Mouse (Mus musculus): ENCODE results near the gene Rps2. TPM values are rescaled to one million over a fixed set of nuclear protein-coding genes. Genes with fewer than 3 reads are reported as not detected.

Rps2 gene
- polyA plus RNA-seq, 1 experiment from 2014 or later = 771 TPM

DNA sequence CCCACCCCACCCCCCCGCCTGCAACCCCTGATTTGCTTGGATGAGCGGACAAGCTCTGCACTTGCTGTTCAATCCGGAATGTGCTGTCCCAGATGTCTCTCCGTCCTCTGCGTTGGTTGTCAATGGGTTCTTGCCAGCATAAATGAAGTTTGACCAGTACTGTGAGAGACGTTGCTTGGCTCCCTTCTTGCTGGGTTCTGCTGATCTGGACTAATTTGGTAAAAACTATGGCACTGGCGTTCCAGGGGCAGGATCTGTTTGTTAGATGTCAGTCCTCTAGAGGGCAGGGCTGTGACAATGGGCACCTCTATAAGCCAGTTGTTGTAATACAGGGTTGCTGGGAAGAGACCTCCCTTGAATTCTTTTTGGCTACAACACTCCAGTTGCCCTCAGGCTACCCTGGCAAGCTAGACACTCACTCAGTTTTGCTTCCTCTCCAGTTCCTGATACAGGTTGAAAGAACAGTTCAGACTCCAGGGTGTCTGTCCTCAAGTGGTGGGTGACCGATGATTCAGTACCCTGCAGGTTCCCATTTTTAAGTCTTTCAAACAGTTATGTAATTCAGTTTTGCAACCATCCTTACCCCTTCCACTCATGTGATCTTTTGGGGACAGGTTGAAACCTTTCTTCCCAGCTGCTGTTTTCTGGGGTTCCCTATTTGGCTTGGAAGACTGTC lies 19.4 kb downstream of the Rps2 start:
- 24% methylated on average over 8 of the region's 8 CpGs for WGBS
- peaks cover 15% of the 10 kb centered on the region for H3K4me1 ChIP-seq (replicated peaks)
- H3K36me3 ChIP-seq = no peaks in the 10 kb centered on the region
- H3K27ac ChIP-seq = no peak overlapping the region
- peak overlapping the region; percentile 57; the same call in 1 of the 2 replicates for H3K9ac ChIP-seq (replicated peaks)
- H3K4me2 ChIP-seq (replicated peaks) = peak overlapping the region; percentile 81
- H3K9me3 ChIP-seq = no peaks in the 10 kb centered on the region
- ATAC-seq = no peak
- H3K27me3 ChIP-seq = peaks cover 7% of the 10 kb centered on the region; the same call in 1 of the 2 replicates
- peak overlapping the region; percentile 52 for H3K4me3 ChIP-seq (replicated peaks)

DNA sequence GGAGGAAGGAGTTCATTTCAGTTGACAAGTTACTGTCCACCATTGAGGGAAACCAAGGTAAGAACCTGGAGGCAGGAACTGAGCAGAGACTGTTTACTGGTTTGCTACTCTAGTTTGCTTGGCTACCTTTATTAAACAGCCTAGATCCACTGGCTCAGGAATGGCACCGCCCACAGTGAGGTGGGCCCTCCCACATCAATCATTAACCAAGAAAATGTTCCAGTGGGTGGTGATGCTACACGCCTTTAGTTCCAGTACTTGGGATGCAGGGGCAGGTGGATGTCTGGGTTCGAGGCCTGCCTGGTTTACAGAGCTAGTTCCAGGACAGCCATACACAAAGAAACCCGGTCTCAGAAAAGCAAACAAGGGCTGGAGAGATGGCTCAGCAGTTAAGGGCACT lies 20.3 kb downstream of the Rps2 start:
- no peaks in the 10 kb centered on the region for H3K36me3 ChIP-seq
- no peak overlapping the region for H3K4me3 ChIP-seq (replicated peaks)
- no peaks in the 10 kb centered on the region for H3K9me3 ChIP-seq
- no peak for ATAC-seq
- H3K27ac ChIP-seq = no peak overlapping the region
- H3K4me1 ChIP-seq (replicated peaks) = peaks cover 15% of the 10 kb centered on the region
- WGBS = 81% methylated on average over 4 of the region's 4 CpGs
- H3K9ac ChIP-seq (replicated peaks) = no peak overlapping the region
- H3K4me2 ChIP-seq (replicated peaks) = no peak overlapping the region
- H3K27me3 ChIP-seq = peaks cover 7% of the 10 kb centered on the region; the same call in 1 of the 2 replicates

GRCm38 (mm10) chr17:24739926-24740325 lies 22.0 kb downstream of the Rps2 start:
- H3K9me3 ChIP-seq = no peaks in the 10 kb centered on the region
- H3K4me2 ChIP-seq (replicated peaks) = no peak overlapping the region
- H3K27me3 ChIP-seq = no peaks in the 10 kb centered on the region
- no peak overlapping the region for H3K4me3 ChIP-seq (replicated peaks)
- H3K9ac ChIP-seq (replicated peaks) = no peak overlapping the region
- peaks cover 15% of the 10 kb centered on the region for H3K4me1 ChIP-seq (replicated peaks)
- WGBS = 84% methylated on average over 8 of the region's 8 CpGs
- no peaks in the 10 kb centered on the region for H3K36me3 ChIP-seq
- no peak overlapping the region for H3K27ac ChIP-seq
- no peak for ATAC-seq

DNA sequence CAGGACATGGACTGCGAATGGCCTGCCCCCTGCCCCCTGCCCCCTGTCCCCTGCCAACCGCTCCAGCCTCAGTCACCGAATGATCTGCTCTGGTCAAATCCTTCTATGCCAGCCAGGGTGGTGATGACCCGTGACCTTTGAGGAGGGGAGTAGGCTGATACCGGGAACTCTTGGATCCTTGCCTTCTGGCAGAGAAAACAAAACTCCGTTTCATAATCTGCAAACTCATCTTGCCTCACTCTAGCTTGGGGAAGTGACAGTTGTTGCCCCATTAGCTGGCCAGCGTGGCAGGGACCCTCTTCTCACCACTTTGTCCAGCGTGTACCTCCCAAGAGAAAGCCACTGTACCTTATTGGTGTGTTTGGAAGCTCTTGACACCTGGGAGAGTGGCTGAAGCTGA lies 24.4 kb downstream of the Rps2 start:
- WGBS = 81% methylated on average over 8 of the region's 8 CpGs
- Histone ChIP-seq H3K27me3 (0 out of 2 replicates have a peak, but pooled peaks cover 4% of the 10 kb centered on the region), H3K9ac (replicated peaks) (no peak overlapping the region), H3K27ac (no peak overlapping the region), H3K4me3 (replicated peaks) (no peak overlapping the region), H3K4me1 (replicated peaks) (peaks cover 2% of the 10 kb centered on the region), H3K36me3 (no peaks in the 10 kb centered on the region), H3K9me3 (no peaks in the 10 kb centered on the region), H3K4me2 (replicated peaks) (no peak overlapping the region)
- ATAC-seq = no peak

GRCm38 (mm10) chr17:24743896-24744295 lies 26.0 kb downstream of the Rps2 start:
- Histone ChIP-seq H3K27ac (no peak overlapping the region), H3K27me3 (peaks cover 12% of the 10 kb centered on the region), H3K9me3 (no peaks in the 10 kb centered on the region), H3K9ac (replicated peaks) (no peak overlapping the region), H3K4me3 (replicated peaks) (no peak overlapping the region), H3K4me2 (replicated peaks) (no peak overlapping the region), H3K4me1 (replicated peaks) (no peaks in the 10 kb centered on the region), H3K36me3 (no peaks in the 10 kb centered on the region)
- WGBS = 78% methylated on average over 5 of the region's 5 CpGs
- ATAC-seq = no peak

DNA sequence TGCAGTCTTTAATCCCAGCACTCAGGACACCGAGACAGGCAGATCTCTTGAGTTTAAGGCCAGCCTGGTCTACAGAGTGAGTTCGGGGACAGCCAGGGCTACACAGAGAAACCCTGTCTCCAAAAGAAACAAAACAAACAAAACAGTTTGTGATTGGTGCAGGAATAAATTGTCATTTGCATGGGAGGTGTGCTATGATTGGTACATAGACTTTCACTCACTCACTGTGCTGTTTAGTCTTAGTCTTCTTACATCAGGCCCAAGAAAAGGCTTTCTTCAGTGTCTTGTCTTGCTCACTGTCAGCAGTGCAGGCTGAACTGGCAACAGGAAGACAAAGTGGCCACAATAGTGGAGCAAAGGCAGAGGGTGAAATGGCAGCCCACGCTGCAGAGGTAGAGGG lies 26.5 kb downstream of the Rps2 start:
- no peak overlapping the region for H3K4me3 ChIP-seq (replicated peaks)
- WGBS = 82% methylated on average over 3 of the region's 3 CpGs
- no peaks in the 10 kb centered on the region for H3K4me1 ChIP-seq (replicated peaks)
- H3K27ac ChIP-seq = no peak overlapping the region
- ATAC-seq = no peak
- H3K27me3 ChIP-seq = peaks cover 17% of the 10 kb centered on the region
- H3K9ac ChIP-seq (replicated peaks) = no peak overlapping the region
- no peak overlapping the region for H3K4me2 ChIP-seq (replicated peaks)
- no peaks in the 10 kb centered on the region for H3K36me3 ChIP-seq
- H3K9me3 ChIP-seq = no peaks in the 10 kb centered on the region

DNA sequence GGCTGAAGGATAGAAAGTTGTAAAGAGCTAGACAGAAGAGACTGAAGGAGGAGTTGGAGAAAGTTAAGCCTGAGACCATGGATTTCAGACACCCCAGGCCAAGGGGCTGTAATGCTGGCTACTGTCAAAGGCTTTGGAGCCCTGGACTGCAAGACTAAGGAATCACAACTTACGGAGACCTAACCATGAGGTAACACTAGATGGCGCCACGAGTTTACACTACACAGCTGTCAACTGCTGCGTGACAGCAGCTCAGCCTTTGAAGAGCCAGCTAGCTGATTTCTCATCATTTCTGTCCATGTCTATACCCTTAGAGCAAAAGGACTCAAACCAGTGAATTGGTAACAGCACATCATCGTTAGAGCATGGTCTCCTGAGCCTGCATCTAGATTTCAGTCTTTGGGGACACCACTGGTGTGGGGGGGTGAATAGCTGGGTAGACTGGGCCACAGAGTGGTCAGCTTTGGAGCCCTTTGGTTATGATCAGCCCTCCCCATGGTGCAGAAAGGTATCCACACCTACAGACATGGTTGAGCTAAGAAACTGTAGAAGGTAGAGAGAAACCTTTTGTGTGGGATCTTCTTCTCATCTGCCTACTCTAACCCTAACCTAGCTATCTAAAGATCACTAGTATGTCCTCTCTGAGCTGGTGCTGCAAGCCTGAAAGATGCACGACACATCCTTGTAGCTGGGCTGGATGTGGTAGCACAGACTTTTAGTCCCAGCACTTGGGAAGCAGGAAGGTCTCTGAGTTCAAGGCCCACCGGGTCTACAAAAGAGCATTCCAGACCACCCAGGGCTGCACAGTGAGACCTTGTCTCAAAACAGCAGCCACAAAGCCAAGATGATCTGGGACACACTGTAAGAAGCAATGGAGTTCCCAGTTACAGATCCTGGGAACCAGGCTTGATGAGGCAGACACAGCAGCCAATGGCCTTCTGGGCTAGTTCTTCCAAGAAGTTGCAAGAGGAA lies 27.9 kb downstream of the Rps2 start:
- Histone ChIP-seq H3K4me3 (replicated peaks) (no peak overlapping the region), H3K4me1 (replicated peaks) (no peaks in the 10 kb centered on the region), H3K9ac (replicated peaks) (0 out of 2 replicates have a peak overlapping the region, but pooled peaks have one; percentile 37), H3K27me3 (peaks cover 28% of the 10 kb centered on the region), H3K27ac (no peak overlapping the region), H3K36me3 (no peaks in the 10 kb centered on the region), H3K9me3 (no peaks in the 10 kb centered on the region), H3K4me2 (replicated peaks) (no peak overlapping the region)
- ATAC-seq = peak; percentile 91
- WGBS = 19% methylated on average over 7 of the region's 7 CpGs

- peaks cover 40% of the 10 kb centered on the region for H3K27me3 ChIP-seq
- WGBS = 57% methylated on average over 4 of the region's 4 CpGs
- H3K4me3 ChIP-seq (replicated peaks) = no peak overlapping the region
- H3K9ac ChIP-seq (replicated peaks) = 0 out of 2 replicates have a peak overlapping the region, but pooled peaks have one; percentile 14
- H3K27ac ChIP-seq = no peak overlapping the region
- no peaks in the 10 kb centered on the region for H3K4me1 ChIP-seq (replicated peaks)
- no peaks in the 10 kb centered on the region for H3K9me3 ChIP-seq
- no peak for ATAC-seq
- no peaks in the 10 kb centered on the region for H3K36me3 ChIP-seq
- no peak overlapping the region for H3K4me2 ChIP-seq (replicated peaks)
Measured at GRCm38 (mm10) chr17:24746986-24747385, 29.1 kb downstream of the Rps2 start.

DNA sequence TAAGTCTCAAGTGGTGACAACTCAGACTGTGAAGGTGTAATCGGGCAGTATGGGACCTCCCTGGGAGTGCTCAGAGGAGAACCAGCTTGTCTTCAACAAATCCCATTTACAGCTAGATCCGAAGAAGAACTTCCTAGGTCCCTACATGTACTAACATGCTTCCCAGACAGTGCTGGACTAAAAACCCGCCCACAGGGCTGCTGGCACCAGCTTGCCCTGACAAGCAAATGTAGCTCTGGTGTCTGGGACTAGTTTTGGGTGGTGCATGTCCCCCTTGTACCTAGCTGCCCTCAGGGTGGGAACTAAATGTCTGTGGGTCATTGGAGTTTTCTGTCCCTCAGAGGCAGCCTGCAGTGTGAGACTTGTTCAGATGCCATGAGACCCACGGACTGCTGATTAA lies 33.6 kb downstream of the Rps2 start:
- peaks cover 13% of the 10 kb centered on the region for H3K4me1 ChIP-seq (replicated peaks)
- ATAC-seq = no peak
- H3K4me2 ChIP-seq (replicated peaks) = no peak overlapping the region
- H3K9ac ChIP-seq (replicated peaks) = no peak overlapping the region
- peaks cover 84% of the 10 kb centered on the region for H3K27me3 ChIP-seq
- H3K27ac ChIP-seq = no peak overlapping the region
- WGBS = 19% methylated on average over 4 of the region's 4 CpGs
- H3K4me3 ChIP-seq (replicated peaks) = no peak overlapping the region
- no peaks in the 10 kb centered on the region for H3K36me3 ChIP-seq
- no peaks in the 10 kb centered on the region for H3K9me3 ChIP-seq

GRCm38 (mm10) chr17:24752415-24753394 lies 34.8 kb downstream of the Rps2 start, which contains the start of gene Hs3st6:
Hs3st6 (plus strand) TSS chr17:24752988.
- H3K27me3 ChIP-seq = peaks cover 86% of the 10 kb centered on the region
- no peaks in the 10 kb centered on the region for H3K36me3 ChIP-seq
- H3K4me3 ChIP-seq (replicated peaks) = peak within 1 kb of the TSS; percentile 47
- no peaks in the 10 kb centered on the region for H3K9me3 ChIP-seq
- peak within 1 kb of the TSS; percentile 83 for H3K4me2 ChIP-seq (replicated peaks)
- ATAC-seq = peak; percentile 68
- H3K27ac ChIP-seq = no peak within 1 kb of the TSS
- H3K4me1 ChIP-seq (replicated peaks) = peaks cover 13% of the 10 kb centered on the region
- H3K9ac ChIP-seq (replicated peaks) = peak within 1 kb of the TSS; percentile 58
- 1% methylated on average over 78 of the region's 82 CpGs for WGBS

- 89% methylated on average over 1 of the region's 1 CpGs for WGBS
- H3K9ac ChIP-seq (replicated peaks) = no peak overlapping the region
- ATAC-seq = no peak
Measured at GRCm38 (mm10) chr17:24757394-24757793, 39.5 kb downstream of the Rps2 start.

More at GRCm38 (mm10) chr17:24757394-24757793, 39.5 kb downstream of the Rps2 start:
- Histone ChIP-seq H3K27ac (no peak overlapping the region), H3K4me1 (replicated peaks) (peaks cover 10% of the 10 kb centered on the region), H3K36me3 (no peaks in the 10 kb centered on the region), H3K27me3 (peaks cover 55% of the 10 kb centered on the region), H3K4me3 (replicated peaks) (no peak overlapping the region), H3K4me2 (replicated peaks) (no peak overlapping the region), H3K9me3 (no peaks in the 10 kb centered on the region)
